Mouse (Mus musculus) heart, postnatal 25 days (tissue): Measurements from ENCODE around the gene Tut7. TPM values are rescaled to one million over a fixed set of nuclear protein-coding genes. Genes with fewer than 3 reads are reported as not detected.
"Not testable (repeated sequence)": the region's sequence is repeated elsewhere in the genome, so short reads cannot be mapped to it uniquely, and the experiment has no call there.

Experiments
- DNase-seq: peaks from one replicate; pipeline ENCODE4 v3.0.0; 2022; ENCODE audit warnings: low spot score
- intact Hi-C: fragments of 180-260 bp; cut with DNase I; formaldehyde crosslinking; loops from one replicate; pipeline ENCODE4 v1.15.1; 2025
- total RNA-seq, 2 experiments: library from RNA; stranded (reverse); gene quantifications; 2 replicates each; pipeline ENCODE4 v1.2.3; 2021

Gene Tut7
- 10 to 100 TPM; 41.4 to 41.9 TPM for total RNA-seq

DNA sequence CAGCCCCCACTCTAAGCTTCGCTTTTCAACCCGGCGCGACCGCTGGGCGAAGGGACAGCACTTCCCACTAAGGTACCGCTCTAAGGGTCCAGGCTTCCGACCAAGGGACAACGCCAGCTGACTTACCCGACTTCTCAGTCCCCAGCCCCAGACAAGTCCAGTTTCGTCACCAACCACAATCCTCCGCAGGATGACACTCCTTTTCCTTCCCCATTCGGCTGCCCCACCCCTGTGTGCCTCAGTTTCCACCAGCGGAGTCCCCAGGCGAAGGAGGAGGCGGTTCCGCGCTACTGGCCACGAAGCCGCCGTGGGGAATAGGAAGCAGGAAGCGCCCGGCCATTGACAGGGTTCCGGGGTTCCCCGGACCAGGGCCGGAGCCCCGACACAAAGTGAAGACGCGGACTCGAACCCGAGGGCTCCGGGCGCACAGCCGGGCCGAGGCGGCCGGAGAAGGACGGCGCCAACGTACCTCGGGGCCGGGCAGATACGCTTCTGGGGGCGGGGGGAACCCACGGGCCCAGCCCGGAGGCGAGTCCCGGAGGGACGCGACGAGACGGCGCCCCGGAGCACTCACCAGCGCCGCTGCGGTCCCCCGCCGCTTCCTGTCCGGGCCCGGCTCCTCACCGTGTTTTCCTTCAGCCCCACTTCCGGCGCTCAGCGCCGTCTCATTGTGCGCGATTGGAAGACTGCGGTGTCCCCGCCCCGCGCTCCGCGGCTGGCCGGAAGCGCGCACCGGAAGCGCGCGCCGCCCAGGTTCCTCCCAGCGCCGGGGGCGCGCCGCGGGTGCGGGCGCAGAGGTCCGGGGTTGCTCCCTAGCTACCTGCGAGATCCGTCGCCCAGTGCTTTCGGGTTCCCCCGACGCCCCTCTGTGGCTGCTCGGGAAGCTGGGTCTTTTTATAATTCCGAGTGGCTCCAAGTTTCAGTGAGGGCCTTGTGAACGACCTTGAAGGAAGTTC is at the start of gene Tut7:
Gene Tut7, minus strand, starts transcription at position 641 of the 956 bp plus-strand sequence.
- intact Hi-C loops, result loop anchor here (5.0 kb wide), 1 partner anchor 50 kb away; no protein-coding TSS in a partner anchor
- DNase-seq, result peak; percentile 92

DNA sequence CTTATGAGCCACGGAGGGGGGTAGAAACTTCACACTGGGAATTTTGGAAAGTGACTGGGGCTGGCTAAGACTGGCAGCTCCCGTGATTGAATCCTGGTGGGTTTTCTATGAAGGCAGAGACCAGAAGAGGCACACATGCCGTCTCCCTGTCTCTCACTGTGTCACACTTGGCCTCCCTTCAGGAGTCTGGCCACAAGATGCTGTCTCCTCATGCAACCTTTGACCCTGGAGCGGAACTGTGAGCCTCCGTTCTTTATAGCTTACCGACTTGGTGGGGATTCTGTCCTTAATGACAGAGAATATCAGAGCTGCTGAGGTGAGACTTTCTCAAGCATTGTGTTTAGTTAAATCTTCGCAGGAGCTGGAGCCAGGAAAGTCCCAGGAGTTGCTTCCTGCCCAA is 49.5 kb upstream of the Tut7 start:
- intact Hi-C loops, result no loop called here
- no peak for DNase-seq

DNA sequence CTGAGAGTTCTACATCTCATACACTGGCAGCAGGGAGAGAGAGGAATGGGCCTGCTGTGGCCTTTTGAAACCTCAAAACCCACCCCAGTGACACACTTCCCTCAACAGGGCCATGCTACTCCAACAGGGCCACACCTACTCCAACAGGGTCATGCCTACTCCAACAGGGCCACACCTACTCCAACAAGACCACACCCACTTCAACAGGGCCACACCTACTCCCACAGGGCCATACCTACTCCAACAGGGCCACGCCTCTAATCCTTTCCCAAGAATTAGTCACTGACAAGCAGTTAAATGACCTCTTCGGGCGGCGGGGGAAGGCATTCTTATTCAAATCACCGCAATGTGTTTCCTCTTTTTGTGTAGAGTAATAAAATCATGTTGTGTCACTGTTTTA is 47.1 kb upstream of the Tut7 start:
- intact Hi-C loops, result no loop called here
- no peak for DNase-seq

DNA sequence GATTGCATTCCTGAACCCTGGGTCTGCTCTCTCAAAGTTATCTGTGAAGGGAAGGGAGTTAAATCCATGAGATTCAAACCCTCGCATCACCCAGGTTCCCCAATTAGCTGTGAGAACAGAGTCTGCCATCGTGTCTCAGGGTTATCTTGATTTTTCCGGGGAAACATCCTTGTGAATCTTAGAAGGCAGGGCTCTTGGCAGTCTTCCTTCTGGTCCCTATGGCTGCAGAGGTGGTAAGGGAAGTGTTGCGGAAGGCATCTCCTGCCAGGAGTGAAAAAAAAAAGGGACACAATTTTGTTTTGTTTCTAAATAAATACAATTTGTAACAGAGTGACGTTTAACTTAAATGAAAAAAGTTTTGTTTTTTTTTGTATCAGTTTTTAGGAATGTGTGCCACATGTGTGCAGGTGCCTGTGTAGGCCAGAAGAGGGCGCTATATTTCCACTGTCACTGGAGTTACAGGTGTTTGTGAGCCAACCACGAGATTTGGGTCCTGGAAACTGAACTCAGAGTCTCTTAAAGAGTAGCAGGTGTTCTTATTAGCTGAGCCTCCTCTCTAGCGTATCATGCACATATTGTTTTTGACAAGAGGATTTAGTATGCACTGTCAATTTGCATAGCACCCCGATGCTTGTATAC is 45.2 kb upstream of the Tut7 start:
- intact Hi-C loops, result no loop called here
- DNase-seq, result no peak

DNA sequence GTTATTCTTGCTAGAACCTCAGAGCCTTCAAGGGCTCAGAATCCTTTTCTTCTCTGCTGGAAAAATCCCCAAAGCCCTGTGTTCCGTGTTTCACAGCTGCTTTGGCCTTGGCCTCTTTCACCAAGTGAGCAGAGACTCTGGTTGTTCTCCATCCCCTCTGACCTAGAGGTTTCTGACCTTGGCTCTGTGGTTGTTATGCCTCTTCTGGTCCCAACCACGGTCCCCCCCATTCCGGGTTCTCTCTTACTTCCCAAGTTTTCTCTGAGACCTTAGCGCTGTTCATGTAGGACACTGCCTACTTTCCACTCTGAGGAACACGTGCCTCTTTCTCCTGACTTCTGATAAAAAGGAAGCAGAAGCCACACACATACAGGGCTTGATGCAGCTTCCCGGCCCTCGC is 44.2 kb upstream of the Tut7 start:
- DNase-seq, result no peak
- intact Hi-C loops, result no loop called here

DNA sequence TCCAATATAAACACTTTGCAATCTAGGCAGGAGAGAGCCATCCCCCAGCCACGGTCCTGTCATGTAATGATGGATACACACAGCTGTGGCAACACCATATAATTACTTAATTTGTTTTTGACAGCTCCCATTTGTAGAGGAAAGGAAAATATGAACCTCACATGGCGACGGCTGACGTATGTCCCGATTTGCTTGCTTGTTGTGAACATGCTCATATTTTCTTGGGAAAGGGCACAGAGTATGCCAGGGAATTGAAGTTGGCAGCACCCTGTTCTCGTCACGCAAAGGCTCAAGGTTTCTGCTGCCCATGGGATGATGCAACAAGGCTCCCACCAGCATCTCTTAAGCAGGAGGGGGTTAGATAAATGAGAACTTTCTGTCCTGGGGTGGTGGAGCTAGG is 36.6 kb upstream of the Tut7 start:
- intact Hi-C loops, result loop anchor here (10.0 kb wide), 2 partner anchors 315 to 475 kb away; partner anchors contain the start of gene Gas1
- DNase-seq, result no peak

DNA sequence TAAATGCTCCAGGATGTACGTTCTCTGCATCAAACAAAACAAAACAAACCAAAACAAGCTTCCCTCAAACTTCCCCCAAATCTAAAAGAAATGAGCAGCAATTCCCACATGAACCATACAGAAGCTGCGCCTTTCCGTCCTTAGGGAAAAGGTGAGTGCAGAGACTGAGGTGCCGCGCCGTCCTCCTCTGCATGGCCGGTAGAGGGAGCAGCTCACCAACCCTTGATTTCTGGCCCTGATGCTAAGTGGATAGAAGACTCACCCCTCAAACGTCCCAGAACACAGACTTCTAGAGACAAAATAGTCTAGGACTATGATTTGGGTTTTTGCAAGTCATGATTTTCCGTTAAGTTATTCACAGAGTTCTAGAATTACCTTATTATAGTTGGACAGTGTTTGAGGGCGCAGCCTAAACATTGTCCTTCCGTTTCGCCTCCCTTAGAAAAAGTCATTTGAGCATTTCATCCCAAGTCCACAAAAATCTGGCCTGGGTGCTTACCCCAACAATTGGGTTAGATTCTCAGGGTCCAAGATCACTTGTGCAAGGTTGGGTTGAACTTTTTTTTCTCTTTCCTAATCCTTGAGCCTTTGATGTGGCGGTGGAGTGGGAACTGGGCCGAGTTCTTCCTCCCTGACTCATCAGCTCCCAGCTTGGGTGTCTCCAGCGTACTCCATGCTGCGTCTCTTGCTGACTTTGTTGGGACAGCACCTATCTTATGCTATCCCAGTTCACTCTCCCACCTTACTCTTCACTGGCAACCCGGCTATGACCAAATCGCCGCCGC is 33.5 kb upstream of the Tut7 start:
- no peak for DNase-seq
- intact Hi-C loops, result loop anchor here (1.0 to 10.0 kb wide), 3 partner anchors 318 to 612 kb away; partner anchors contain the start of gene Gas1

DNA sequence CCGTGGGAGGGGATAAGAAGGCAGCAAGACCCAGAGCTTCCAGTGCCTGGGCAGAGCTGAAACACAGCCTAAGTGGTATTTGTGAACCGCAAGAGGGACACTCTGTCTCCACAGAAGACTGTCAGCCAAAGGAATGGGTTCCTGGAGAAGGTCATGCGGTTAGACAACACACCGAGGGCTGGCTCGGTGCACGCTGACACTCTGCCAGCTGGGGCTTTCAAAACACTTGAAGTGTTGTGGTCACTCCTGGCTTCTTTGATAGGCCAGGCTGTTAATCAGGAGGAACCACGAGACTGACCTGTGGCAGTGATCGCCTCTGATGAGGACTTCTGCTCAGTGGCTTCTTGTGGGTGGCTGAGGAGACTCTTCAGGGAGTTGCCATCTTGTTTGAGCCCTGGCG is 30.5 kb upstream of the Tut7 start:
- DNase-seq, result no peak
- intact Hi-C loops, result loop anchor here (10.0 kb wide), 2 partner anchors 321 to 481 kb away; partner anchors contain the start of gene Gas1

DNA sequence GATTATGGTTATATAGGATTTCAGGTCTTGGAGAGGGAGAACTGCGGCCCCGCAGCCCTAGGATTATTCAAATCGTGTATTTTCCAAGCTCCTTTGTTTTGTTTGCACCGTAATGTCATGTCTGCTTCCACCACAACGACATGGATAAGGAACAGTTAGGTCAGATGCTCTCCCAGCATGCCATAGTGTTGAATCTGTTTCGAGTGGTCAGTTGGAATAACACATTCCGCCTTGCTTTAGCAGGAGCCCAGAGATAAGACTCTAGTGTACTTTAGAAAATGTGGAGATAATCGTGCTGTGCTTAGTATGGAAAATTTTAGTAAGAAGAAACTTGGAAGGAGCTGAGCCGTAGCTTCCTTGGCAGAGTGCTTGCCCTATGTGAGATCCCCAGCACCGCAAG is 27.4 kb upstream of the Tut7 start:
- no peak for DNase-seq

DNA sequence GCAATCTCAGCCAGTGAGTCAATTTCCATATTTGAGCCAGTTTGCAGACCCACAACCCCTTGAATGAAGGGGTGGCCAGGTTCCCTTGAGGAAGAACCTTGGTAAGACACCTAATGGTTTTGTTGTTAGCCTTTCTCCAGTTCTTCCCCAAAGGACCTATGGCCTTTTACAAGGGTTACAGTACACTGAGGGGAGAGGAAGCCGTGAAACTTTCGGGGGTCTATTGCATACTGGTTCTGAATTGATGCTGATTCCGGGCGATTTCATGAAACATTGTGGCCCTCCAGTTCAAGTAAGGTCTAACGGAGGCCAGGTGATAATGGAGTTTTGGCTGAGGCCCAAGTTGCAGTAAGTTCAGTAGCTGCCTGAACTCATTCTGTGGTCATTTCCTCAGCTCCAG is 21.7 kb upstream of the Tut7 start:
- intact Hi-C loops, result loop anchor here (5.0 kb wide), 2 partner anchors 893 to 1207 kb away; no protein-coding TSS in a partner anchor
- DNase-seq, result no peak

More for the DNA sequence above, 27.4 kb upstream of the Tut7 start:
- intact Hi-C loops, result loop anchor here (10.0 kb wide), 2 partner anchors 324 to 484 kb away; partner anchors contain the start of gene Gas1

DNA sequence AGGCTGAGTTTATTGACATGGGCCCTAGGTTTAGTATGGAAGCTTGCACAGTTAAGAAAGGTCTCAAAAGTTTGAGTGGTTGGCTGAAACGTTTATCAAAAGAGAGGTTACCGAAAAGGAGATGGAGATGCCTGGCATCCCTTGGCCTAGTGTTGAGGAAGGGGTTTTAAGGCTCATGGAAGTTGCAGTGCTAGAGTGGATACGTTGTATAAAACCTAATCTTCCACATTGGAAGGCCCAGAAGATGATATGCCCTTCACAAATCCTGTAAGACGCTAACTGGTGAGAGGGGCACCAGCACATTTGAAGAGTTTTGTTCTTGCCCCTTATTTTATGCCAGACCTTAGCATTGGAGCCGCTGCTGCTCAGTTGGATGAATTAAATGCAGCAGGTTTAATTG is 21.0 kb upstream of the Tut7 start:
- intact Hi-C loops, result loop anchor here (1.0 to 5.0 kb wide), 3 partner anchors 624 to 1207 kb away; no protein-coding TSS in a partner anchor
- DNase-seq, result no peak

DNA sequence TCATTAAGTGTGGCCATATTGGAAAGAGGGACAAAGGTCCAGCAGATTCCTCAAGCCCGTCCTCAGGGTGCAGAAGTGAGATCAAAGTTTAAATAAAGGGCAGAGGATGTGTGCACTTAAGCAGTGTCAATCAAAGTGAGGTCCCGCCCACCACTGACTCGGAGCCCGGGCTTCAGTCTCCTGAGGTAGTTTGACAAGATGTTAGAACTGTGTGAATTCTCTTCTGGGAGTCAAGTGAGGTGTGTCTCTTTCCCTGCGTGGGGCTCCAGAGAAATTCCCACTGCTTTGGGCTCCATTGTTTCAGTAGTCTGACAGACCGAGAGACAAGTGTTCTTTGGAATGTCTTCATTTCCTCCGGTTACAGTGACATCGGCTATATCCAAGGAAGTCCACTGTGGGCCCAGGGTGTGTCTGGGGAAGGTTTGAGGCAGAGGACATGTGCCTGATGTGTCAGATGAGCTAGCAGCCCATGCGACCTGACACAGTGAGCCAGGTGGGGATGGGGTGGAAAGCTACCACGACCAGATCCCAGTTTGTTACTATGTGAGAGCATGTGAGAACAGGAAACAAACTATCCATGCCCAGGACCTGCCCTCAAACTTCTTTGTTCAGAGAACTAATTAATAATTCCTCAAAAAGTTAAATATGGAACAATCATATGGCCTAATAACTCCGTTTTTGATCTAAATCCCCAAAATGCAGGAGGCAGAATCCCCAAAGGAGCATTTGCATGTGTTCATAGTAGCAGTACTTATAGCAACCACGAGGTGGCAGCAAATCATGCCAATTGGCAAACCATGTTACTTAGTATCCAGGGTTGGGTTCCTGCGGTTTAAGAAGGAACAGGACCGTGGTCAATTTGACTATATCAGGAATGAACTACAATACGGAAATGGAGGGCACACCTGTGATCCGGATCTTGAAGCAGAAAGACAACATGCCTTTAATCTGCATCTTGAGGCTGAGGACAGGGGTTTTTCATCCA is 19.6 kb upstream of the Tut7 start:
- no peak for DNase-seq
- intact Hi-C loops, result loop anchor here (1.0 to 5.0 kb wide), 3 partner anchors 626 to 1205 kb away; no protein-coding TSS in a partner anchor

DNA sequence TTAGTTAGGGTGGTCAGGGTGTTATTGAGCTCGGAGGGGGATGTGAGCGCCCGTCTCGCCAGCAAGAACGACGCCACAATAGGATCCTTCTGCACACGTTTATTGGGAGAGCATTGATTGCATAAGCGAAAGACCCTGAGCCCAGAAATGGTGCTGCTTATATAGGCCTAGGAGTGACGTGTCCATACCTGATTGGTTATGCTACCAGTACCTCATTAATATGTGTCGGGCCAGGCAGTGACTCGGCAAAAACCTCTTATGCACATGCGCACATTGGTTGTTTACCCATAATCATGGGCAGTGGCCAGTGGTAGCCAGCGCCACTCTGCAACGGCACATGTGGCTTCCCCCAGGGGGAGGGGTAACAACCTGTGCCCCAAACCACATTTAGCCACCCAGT is 18.8 kb upstream of the Tut7 start:
- intact Hi-C loops, result loop anchor here (2.0 to 5.0 kb wide), 3 partner anchors 21 to 1204 kb away; no protein-coding TSS in a partner anchor
- DNase-seq, result not testable (repeated sequence)

DNA sequence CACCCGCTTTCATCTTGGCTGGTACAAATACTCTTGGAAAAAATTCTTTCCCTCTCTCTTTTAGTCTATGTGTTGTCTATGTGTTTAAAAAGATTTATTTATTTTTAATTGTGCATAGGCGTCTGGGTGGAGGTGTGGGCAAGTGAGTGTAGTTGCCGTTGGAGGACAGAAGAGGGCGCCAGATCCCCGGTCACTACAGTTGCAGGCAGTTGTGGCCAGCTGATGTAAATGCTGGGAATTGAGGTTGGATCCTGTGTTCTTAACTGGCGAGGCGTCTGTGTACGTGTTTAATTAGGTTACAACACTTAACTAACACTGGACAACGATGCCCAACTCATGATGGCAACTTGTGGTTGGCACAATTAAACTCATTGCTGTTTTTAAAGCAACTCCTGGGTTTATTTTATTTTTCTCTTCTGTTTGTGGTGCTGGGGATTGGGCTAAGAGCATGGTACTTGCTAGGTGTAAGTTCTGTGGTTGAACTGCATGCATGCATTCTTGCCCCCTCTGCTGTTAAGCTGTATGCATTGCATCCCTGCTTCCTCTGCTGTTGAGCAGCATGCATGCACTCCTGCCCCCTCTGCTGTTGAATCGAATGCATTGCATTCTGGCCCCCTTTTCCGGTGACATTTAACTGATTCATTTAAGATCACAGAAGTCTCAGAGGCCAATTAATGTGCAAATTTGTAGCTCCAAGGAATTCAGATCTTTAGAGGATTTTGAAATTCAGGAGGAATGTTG is 17.7 kb upstream of the Tut7 start:
- DNase-seq, result peak; percentile 50
- intact Hi-C loops, result loop anchor here (2.0 to 5.0 kb wide), 3 partner anchors 20 to 1203 kb away; no protein-coding TSS in a partner anchor

DNA sequence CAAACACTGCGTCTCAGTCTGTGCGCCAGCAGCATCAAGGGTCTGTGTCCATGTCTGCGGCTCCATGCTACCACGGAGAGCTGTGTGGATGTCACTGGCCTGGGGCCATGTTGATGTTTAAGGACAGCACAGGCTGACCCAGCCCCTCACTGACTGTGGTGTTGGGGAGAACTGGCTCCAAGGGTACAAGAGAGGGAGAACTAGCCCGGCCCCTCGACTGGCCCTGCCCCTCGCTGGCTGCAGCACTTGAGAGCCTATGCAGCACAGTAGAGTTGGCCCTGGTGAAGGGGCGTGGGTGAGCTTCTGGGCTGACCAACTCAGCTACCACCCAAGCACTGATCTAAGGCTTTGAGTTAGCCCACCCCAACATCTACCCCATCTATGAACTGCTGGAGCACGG is 16.4 kb upstream of the Tut7 start:
- intact Hi-C loops, result no loop called here
- DNase-seq, result no peak

DNA sequence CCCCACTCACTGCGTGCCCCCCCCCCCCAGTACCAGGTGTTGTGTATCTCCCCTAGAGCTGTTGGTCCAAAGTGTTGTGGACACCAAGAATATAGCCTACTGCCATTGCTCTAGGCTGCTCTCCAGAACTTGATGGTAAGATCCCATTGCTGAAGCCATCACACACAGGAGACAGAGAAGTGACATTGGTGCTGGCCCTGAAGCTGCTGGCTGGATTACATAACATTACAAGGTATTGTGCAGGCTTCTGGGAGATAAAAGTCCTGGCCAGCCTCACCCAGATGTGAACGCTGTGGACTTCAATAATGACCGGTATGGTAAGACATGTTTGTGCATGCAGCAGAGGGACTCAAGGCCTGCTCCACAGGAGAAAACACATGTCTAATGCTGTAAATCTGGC is 15.5 kb upstream of the Tut7 start:
- intact Hi-C loops, result no loop called here
- no peak for DNase-seq

DNA sequence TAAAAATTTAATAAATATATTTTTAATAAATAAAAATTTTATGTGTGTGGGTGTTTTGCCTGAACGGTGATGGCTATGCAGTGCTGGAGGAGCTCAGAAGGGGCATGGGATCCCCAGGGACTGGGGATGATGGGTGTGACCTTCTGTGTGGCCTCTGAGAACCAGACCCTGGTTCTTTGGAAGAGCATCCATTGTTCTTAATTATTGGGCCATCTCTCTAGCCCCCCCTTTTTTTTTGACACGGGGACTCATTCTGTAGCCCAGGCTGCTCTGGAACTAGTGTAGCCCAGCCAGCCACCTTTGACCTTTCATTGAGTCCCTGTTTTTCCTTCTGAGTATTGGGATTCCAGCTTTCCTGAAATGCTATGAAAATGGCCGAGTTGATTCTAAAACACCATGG is 13.9 kb upstream of the Tut7 start:
- intact Hi-C loops, result no loop called here
- no peak for DNase-seq
